Mouse (Mus musculus): ENCODE measurements around the gene Misp.

Gene Misp

DNA sequence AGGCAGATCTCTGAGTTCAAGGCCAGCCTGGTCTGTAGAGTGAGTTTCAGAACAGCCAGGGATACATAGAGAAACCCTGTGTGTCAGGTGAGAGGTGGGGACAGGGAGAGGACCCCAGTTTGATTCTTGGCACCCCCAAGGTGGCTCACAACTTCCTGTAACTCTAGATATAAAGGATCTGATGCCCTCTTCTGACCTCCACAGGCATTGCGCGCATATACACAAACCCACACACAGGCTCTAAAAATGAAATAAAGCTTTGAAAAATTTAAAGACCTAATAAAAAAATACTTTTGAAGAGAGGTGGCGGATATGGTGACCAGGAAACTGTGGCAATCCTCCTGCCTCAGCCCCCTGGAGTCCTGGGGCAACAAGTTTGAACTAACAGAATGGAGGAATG lies 24.9 kb upstream of the Misp start:
- no peak for DNase-seq

DNA sequence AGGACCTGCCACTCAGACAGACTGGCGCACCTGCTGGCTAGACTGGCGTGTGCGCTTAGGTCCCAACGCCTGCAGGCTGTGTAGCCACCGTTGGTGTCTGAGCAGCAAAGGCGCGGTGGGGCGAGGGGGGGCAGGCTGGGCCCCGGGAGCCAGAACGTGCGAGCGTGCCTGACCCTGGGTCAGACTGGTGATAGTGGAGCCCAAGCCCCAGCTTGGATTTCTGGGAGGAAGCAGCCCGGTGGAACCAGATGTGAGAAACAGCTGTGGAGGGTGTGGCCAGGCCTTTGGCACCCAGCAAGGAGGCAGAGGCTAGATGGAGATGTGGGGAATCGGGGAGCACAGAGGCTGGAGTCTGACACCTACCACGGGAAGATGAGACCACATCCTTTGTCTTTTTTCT lies 23.5 kb upstream of the Misp start:
- peak; percentile 29 to 50 for DNase-seq

GRCm38 (mm10) chr10:79798289-79798928 lies 22.4 kb upstream of the Misp start:
- peak in 1 of 2 experiments; percentile 37 for DNase-seq

- no peak for DNase-seq
These were observed 20.3 kb upstream of the Misp start for GRCm38 (mm10) chr10:79800508-79800907.

GRCm38 (mm10) chr10:79801837-79802236 lies 19.0 kb upstream of the Misp start:
- no peak for DNase-seq

DNA sequence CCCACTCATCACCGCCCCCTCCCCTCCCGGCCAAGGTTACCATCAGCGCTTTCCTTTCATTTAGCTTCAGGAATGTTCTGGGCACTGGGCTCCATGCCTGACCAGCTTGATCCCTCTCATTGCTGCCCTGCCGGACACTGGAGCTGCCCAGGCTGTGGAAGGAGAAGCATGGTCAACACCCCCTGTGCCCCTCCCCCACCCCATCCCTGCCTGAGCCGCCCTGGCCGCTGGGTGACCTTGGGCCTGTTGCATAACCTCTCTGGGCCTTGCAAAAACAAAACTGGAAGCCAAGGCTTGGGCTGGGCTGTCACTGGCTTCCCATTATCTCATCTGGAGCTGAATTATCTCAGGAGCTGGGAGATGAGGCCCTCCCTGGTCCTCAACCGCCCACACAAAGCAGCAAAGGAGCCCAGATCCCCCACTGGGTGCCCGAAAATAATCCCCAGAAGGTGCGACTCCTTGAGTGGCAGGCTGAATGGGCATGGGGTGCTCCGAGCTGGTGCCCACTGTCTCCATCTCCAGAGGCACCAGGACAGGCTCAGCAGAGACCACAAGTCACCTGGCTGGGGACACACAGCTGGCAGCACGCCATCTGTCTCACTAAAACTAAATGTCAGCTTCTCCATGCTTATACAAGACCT lies 18.3 kb upstream of the Misp start:
- no peak for DNase-seq

GRCm38 (mm10) chr10:79803716-79804323 lies 17.0 kb upstream of the Misp start:
- no peak for DNase-seq

DNA sequence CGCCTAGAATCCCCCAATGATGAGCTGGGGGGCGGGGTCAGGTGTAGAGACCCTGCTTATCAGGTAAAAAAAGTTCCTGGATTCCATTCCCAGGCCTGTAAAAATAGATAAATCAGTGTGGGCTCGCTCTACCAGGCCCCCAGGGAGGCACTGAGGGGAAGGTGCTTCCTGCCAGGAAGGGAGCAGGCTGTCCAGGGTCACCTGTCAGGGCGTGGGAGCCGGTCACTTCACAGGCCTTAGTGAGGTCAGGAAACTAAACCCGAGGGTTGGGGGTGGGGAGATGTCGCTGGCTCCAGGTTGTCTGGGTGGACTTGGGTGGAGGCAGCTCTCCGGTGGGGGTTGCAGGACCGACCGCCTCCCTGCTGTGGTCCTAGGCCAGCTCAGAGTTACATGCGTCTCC lies 15.2 kb upstream of the Misp start:
- no peak for DNase-seq

DNA sequence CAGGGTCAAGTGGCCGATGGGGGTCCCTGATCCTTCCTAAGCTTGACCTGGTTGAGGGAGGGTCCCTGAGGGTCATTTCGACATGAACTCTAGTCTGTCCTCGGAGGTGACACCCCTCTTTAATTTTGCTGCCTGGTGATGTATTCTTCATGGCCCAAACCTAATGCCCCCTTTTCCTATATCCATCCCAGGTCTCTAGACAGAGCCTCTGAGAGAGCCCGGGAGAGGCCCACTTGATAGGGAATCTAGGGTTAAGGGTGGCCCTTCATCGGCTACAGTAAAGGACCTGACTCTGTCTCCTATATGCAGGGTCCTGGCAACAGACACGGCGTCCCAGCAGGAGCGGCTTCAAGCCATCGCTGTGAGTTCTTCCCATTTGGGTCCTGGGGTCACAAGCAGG lies 14.5 kb upstream of the Misp start:
- no peak for DNase-seq

GRCm38 (mm10) chr10:79806972-79807371 lies 13.8 kb upstream of the Misp start:
- no peak for DNase-seq

GRCm38 (mm10) chr10:79807826-79808225 lies 13.0 kb upstream of the Misp start:
- no peak for DNase-seq

DNA sequence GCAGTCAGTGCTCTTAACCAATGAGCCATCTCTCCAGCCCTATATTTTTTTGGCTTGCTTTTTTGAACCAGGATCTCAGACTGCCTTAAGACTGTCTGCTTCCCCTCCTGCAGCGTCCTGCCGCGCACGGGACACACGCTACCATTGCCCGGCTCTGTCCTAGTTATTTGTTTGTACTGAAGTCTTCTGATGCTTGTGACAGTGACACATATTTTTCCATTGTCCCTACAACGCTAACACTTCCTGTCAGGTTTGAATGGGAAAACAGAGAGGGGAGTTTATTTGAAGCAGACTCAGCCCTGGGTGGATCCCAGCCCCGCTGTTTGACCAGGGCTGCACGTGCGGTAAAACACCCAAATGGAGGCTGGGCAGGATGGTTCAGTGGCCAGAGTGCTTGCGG lies 12.1 kb upstream of the Misp start:
- no peak for DNase-seq

GRCm38 (mm10) chr10:79811736-79812637 lies 8.8 kb upstream of the Misp start:
- peak; percentile 83 to 88 for DNase-seq

DNA sequence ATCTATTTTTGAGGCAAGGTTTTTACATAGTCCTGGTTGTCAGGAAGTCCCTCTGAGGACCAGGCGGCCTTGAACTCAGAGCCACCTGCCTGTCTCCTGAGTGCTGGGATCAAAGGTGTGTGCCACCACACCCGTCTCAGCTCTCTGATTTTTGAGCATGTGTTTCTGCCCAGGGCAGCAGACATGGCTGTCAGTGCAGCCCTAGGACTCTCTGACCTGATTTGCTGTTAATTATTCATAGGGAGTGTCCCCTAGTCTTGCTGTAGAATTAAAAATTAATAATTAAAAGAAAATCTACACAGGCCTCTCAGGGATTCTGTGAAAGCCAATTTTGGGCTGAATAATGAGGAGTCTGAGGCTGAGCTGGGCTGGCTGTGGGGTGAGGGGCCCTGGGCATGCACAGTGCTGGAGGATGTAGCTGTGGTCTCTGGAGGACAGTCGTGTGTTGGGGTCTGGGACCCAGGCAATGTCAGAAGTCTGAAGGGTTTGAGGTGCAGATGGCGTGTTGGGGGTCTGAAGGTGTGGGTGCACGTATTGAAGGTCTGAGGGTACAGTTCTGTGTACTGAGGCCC lies 6.4 kb upstream of the Misp start:
- DNase-seq: no peak

- no peak for DNase-seq
These were observed 4.9 kb upstream of the Misp start for GRCm38 (mm10) chr10:79815671-79816494.

DNA sequence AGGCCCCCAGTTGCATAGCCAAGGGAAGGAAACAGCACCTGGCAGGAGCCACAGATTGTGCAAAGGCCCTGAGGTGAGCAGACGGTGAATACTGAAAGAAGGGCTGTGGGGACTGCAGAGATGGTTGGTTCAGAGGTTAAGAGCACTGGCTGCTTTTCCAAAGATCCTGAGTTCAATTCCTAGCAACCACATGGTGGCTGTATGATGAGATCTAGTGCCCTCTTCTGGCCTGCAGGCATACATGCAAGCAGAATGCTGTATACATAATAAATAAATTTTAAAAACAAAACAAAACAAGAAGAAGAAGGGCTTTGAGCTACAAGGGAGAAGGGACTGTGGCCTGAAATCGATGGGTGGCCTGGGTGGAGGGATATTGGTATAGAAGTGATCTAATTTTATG lies 3.7 kb upstream of the Misp start:
- no peak for DNase-seq

GRCm38 (mm10) chr10:79818225-79818624 lies 2.6 kb upstream of the Misp start:
- DNase-seq: no peak

DNA sequence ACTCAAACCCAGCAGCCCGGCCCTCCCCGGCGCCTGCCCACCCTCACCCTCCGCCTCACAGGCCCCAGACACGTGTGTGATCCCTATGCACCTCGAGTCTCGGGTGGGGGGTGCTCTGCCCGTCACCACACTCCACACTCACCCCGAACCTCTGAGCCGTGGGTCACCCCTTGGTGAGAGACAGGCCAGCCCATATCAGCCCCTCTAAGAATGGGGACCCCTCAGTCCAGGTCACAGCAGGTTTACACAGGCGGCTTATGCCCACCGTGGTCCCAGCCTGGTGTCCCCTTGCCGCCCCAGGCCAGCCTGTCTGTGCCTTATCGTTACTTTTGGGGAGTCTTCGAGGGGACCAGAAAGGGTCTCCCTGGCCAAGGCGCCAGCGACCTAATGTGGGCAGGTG lies 1.2 kb upstream of the Misp start:
- no peak for DNase-seq

DNA sequence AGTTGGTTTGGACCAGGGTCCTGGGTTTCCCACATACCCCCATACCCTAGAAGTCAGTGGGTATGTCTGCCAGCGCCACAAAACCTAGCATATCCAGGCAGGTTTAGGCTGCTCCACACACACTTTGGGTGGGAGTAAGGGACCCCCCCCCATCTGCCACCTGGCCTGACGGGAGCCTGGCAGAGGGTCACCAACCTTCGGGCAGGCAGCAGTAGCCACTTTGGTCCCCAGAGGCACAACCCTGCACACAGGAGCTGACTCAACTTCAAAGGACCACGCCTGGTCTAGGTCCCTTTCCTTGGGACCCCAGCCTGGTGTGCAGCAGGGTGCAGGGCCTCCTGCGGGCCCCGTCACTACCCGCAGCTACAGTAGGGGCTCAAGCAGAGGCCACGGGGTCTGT lies 512 bp upstream of the Misp start:
- no peak for DNase-seq

DNA sequence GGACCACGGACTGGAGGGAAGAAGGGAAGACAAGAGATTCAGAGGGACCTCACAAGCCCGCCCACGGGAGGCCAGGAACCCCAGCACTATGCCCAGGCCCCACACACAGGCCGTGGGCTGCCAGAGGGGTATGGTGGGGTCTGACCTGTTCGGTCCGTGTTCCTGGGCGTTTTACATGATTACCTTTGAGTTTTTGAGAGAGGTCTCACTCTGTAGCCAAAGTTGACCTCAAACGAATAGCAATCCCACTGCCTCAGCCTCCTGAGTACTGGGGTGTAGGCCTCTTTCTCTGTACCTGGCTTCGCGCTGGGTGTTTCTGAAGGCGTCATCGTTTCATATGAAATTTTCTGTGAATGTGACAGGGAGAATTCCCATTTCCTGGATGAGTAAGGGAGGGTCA lies 942 bp downstream of the Misp start:
- no peak for DNase-seq

GRCm38 (mm10) chr10:79822372-79822771 lies 1.6 kb downstream of the Misp start:
- DNase-seq: no peak

- DNase-seq: no peak
These were observed 2.2 kb downstream of the Misp start for GRCm38 (mm10) chr10:79823011-79823410.

All from thymus, postnatal 36 days (tissue).